24 mouse cellular contexts compared by ENCODE assay signal in genomic region chr12:109626910-109627309, GRCm38 (mm10). TPM values are rescaled to one million over a fixed set of nuclear protein-coding genes. Genes with fewer than 3 reads are reported as not detected.
A peak's percentile ranks its signal among the peaks of the same experiment; 100 is the strongest.
DNase-seq lines count a peak whose midpoint lies in the region; ATAC-seq and TF ChIP-seq lines count a peak whose summit lies in the region.
"Had no signal": no experiment of that assay in that cellular context is flagged by ENCODE, and none has a peak within 500 bp of the region (broad histone marks: within the 10 kb centered on the region; RNA-seq: fewer than 3 reads in every experiment).

No protein-coding gene starts in this region.

- no peak for TF ChIP-seq CTCF in C2C12 (IDR thresholded peaks at IDR 0.05; ENCODE audit: control insufficient read depth, insufficient read depth, insufficient read length)

- no peak for ATAC-seq in midbrain, embryonic 16.5 days
- ATAC-seq: forebrain, embryonic 16.5 days; hindbrain, postnatal 0 days had no signal

- H3K4me1 ChIP-seq in midbrain, embryonic 16.5 days (ENCODE audit: control insufficient read depth, insufficient read depth, low read length): no peaks in the 10 kb centered on the region
- no peaks in the 10 kb centered on the region for H3K4me1 ChIP-seq in limb, embryonic 10.5 days
- H3K4me1 ChIP-seq: embryonic facial prominence, embryonic 12.5 days; heart, embryonic 15.5 days had no signal

- no peaks in the 10 kb centered on the region for H3K79me2 ChIP-seq in C2C12 (ENCODE audit: control insufficient read depth, insufficient read depth)

- WGBS in midbrain, embryonic 16.5 days: 89% methylated on average over 5 of the region's 5 CpGs
- WGBS in limb, embryonic 10.5 days: 92% methylated on average over 5 of the region's 5 CpGs

- peak; percentile 40 for DNase-seq in adrenal gland, postnatal 14 days
- no peak for DNase-seq in adrenal gland, adult 18-20 months (ENCODE audit: low spot score in 2 of 2)
- peak; percentile 56 for DNase-seq in brain, adult 2 months (ENCODE audit: low read depth, low spot score)
- DNase-seq in limb, embryonic 10.5 days (ENCODE audit: low spot score): no peak
- DNase-seq: B cell, adult 2 months; cerebellum, adult 11 months; cerebellum, adult 8-10 months; cerebellum, postnatal 14 days; embryo, embryonic 11 days; gastrocnemius, postnatal 10 days; heart, adult 2 months; heart, postnatal 14 days; kidney, adult 11 months had no signal

- no peak overlapping the region for H3ac ChIP-seq in C2C12 (ENCODE audit: control insufficient read depth, insufficient read length, low read depth)

- H3K9ac ChIP-seq in midbrain, embryonic 16.5 days (ENCODE audit: low read depth, low read length): no peak overlapping the region
- H3K9ac ChIP-seq: embryonic facial prominence, embryonic 12.5 days; forebrain, embryonic 12.5 days; heart, embryonic 15.5 days; hindbrain, embryonic 13.5 days had no signal

- no peaks in the 10 kb centered on the region for H3K9me3 ChIP-seq in midbrain, embryonic 16.5 days (replicated peaks; ENCODE audit: control insufficient read depth, low read length, poor library complexity, severe bottlenecking)
- H3K9me3 ChIP-seq in limb, embryonic 10.5 days (replicated peaks): no peaks in the 10 kb centered on the region
- H3K9me3 ChIP-seq: embryonic facial prominence, embryonic 12.5 days; forebrain, embryonic 12.5 days; heart, embryonic 15.5 days; hindbrain, embryonic 13.5 days had no signal

- H3K4me2 ChIP-seq in midbrain, embryonic 16.5 days (ENCODE audit: low read length): no peak overlapping the region
- H3K4me2 ChIP-seq: embryonic facial prominence, embryonic 12.5 days; forebrain, embryonic 12.5 days; heart, embryonic 11.5 days; heart, embryonic 15.5 days; hindbrain, embryonic 13.5 days had no signal

- H3K79me3 ChIP-seq in C2C12 (ENCODE audit: low read depth): no peaks in the 10 kb centered on the region

- H3K36me3 ChIP-seq in C2C12 (ENCODE audit: control insufficient read depth, insufficient read depth): no peaks in the 10 kb centered on the region
- H3K36me3 ChIP-seq in midbrain, embryonic 16.5 days (ENCODE audit: control insufficient read depth, insufficient read depth, low read length): 0 out of 2 replicates have a peak, but pooled peaks cover 2% of the 10 kb centered on the region
- peaks cover 33% of the 10 kb centered on the region for H3K36me3 ChIP-seq in limb, embryonic 10.5 days
- H3K36me3 ChIP-seq: heart, embryonic 15.5 days had no signal

- H3K27me3 ChIP-seq in C2C12 (ENCODE audit: control insufficient read depth, insufficient read depth, insufficient read length): no peaks in the 10 kb centered on the region
- H3K27me3 ChIP-seq in midbrain, embryonic 16.5 days (ENCODE audit: control insufficient read depth, insufficient read depth, low read depth, low read length): no peaks in the 10 kb centered on the region
- no peaks in the 10 kb centered on the region for H3K27me3 ChIP-seq in limb, embryonic 10.5 days (ENCODE audit: low read depth, poor library complexity, severe bottlenecking)
- H3K27me3 ChIP-seq: embryonic facial prominence, embryonic 12.5 days; forebrain, embryonic 12.5 days; heart, embryonic 15.5 days; hindbrain, embryonic 13.5 days had no signal

- H3K4me3 ChIP-seq in C2C12 (ENCODE audit: insufficient read depth, poor library complexity, severe bottlenecking): no peak overlapping the region
- no peak overlapping the region for H3K4me3 ChIP-seq in midbrain, embryonic 16.5 days (ENCODE audit: low read depth, low read length)
- no peak overlapping the region for H3K4me3 ChIP-seq in limb, embryonic 10.5 days
- H3K4me3 ChIP-seq: embryonic facial prominence, embryonic 12.5 days; forebrain, embryonic 12.5 days; heart, adult 2 months; heart, embryonic 15.5 days; hindbrain, embryonic 13.5 days had no signal

- no peak overlapping the region for H3K27ac ChIP-seq in midbrain, embryonic 16.5 days (ENCODE audit: low read length)
- no peak overlapping the region for H3K27ac ChIP-seq in limb, embryonic 10.5 days
- H3K27ac ChIP-seq: embryonic facial prominence, embryonic 12.5 days; forebrain, embryonic 12.5 days; heart, adult 2 months; heart, embryonic 15.5 days; hindbrain, embryonic 13.5 days; hindbrain, postnatal 0 days had no signal

TF ChIP-seq in C2C12, 6 proteins besides CTCF, POLR2A, EP300 and RAD21:
- TF ChIP-seq MYOG (IDR thresholded peaks at IDR 0.05; ENCODE audit: control insufficient read depth, extremely low read depth, insufficient read length) (no peak), USF1 (IDR thresholded peaks at IDR 0.05; ENCODE audit: low read depth) (no peak), FOSL1 (IDR thresholded peaks at IDR 0.05; ENCODE audit: insufficient read depth, low read length, poor library complexity, severe bottlenecking) (peak; percentile 94), CEBPB (IDR thresholded peaks at IDR 0.05; ENCODE audit: low read depth) (no peak), MAX (IDR thresholded peaks at IDR 0.05) (peak; percentile 27), MYOD1 (IDR thresholded peaks at IDR 0.05; ENCODE audit: control insufficient read depth, insufficient read length, low read depth) (no peak)

RNA-seq across cellular contexts. Expression of gene Rtl1, which starts 26.8 kb away (rescaled TPM):
- total RNA-seq in adrenal gland, postnatal 14 days (2021): 4.4 and 4.5 TPM in 2 replicates
- 1 to 10 TPM; 4.0 to 5.7 TPM for total RNA-seq in adrenal gland, adult 18-20 months (2021)
- polyA plus RNA-seq in C2C12 (2012; fragmentation: generic; extraction: Trizol): not detected
- polyA plus RNA-seq in midbrain, embryonic 16.5 days (2015; fragmentation: Nextera tagmentation; extraction: Ambion mirVana): 2.0 and 2.2 TPM in 2 replicates
- polyA plus RNA-seq in limb, embryonic 10.5 days (2016; fragmentation: Nextera tagmentation; extraction: Ambion mirVana): 0.69 and 0.74 TPM in 2 replicates
- total RNA-seq: common myeloid progenitor, adult 5-6 weeks; heart, adult 2 months; hematopoietic stem cell, adult 5-6 weeks had no signal

Comparison
In these comparisons a context has a peak if more than half of its experiments do, and no peak if none do; other contexts are left out.
1. DNase-seq: peak in adrenal gland, postnatal 14 days (single experiment) and brain, adult 2 months (single experiment); none in adrenal gland, adult 18-20 months (0 of 2) and limb, embryonic 10.5 days (single experiment).